Mouse (Mus musculus) embryonic facial prominence, embryonic 11.5 days (tissue): ENCODE measurements around the gene Prkca. TPM values are rescaled to one million over a fixed set of nuclear protein-coding genes. Genes with fewer than 3 reads are reported as not detected.

Source experiments
- ATAC-seq: fragments of 200-750 bp; cut with Nextera tagmentation; replicated peaks from 2 replicates; pipeline ENCODE4 v1.8.0; 2017; ENCODE audit warnings: low read depth; ENCODE audit not compliant: insufficient number of reproducible peaks, low FRiP score, low TSS enrichment
- DNase-seq: peaks from one replicate; pipeline ENCODE4 v3.0.0-alpha.2; 2015; ENCODE audit warnings: low spot score
- H3K27ac ChIP-seq: fragments of 300-500 bp; sonication (generic); replicated peaks from 2 replicates; pipeline ENCODE4 v1.5.1; 2014; ENCODE audit warnings: mild to moderate bottlenecking, low read depth, low read length, control low read depth
- H3K27me3 ChIP-seq: fragments of 300-500 bp; sonication (generic); 2 replicates; pipeline ENCODE4 v1.6.1; 2014; ENCODE audit warnings: mild to moderate bottlenecking, low read length, moderate library complexity, mixed read lengths; ENCODE audit not compliant: control insufficient read depth, insufficient read depth
- H3K36me3 ChIP-seq: fragments of 300-500 bp; sonication (generic); replicated peaks from 2 replicates; pipeline ENCODE4 v1.6.1; 2014; ENCODE audit warnings: low read depth, mild to moderate bottlenecking, low read length, moderate library complexity, mixed read lengths; ENCODE audit not compliant: control insufficient read depth, insufficient read depth
- H3K4me1 ChIP-seq: fragments of 300-500 bp; sonication (generic); 2 replicates; pipeline ENCODE4 v1.6.1; 2014; ENCODE audit warnings: low read length, mixed read lengths; ENCODE audit not compliant: control insufficient read depth, insufficient read depth
- H3K4me2 ChIP-seq: fragments of 300-500 bp; sonication (generic); 2 replicates; pipeline ENCODE4 v1.6.1; 2014; ENCODE audit warnings: low read depth, mild to moderate bottlenecking, control low read depth, low read length, moderate library complexity
- H3K4me3 ChIP-seq: fragments of 300-500 bp; sonication (generic); 2 replicates; pipeline ENCODE4 v1.5.1; 2014; ENCODE audit warnings: low read depth, low read length, control low read depth
- H3K9ac ChIP-seq: fragments of 300-500 bp; sonication (generic); replicated peaks from 2 replicates; pipeline ENCODE4 v1.6.1; 2014; ENCODE audit warnings: mild to moderate bottlenecking, control low read depth, low read length
- H3K9me3 ChIP-seq: fragments of 300-500 bp; sonication (generic); replicated peaks from 2 replicates; pipeline ENCODE4 v1.6.1; 2016; ENCODE audit warnings: mild to moderate bottlenecking, low read length, inconsistent platforms, mixed read lengths; ENCODE audit not compliant: control insufficient read depth
- WGBS: fragments of 180-500 bp; shearing (Covaris S2); extraction: QIAGEN DNeasy Blood & Tissue Kit; methylation state at CpG from one replicate; pipeline ENCODE4 v1.1.7; 2014; 5-methylcytosine and 5-hydroxymethylcytosine counted together
- polyA plus RNA-seq: library from polyadenylated mRNA; unstranded; fragments of >200 nt; fragmentation: Nextera tagmentation; extraction: Ambion mirVana; gene quantifications from 2 replicates; pipeline ENCODE4 v1.2.1, GENCODE M21; 2014

Prkca gene
- polyA plus RNA-seq, 1 experiment from 2014 or later, result 7.4 TPM

DNA sequence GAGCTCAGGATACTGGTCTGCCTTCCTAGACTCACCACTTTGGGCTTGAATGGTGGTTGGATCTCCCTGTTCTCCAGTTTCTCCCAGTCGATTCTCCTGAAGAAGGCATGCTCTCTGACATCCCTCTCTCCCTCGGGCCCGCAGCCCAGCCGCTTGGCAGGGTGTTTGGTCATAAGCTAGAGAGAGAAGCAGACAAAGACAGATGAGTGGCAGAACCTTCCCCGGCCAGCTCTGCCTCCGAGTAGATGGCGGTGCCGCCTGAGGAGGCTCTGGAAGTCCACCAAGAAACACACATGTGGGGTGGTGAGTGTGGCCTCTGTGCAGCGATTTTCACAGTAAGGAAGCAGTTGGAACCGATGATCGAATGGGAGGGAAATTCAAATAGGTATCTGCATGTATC is 392.3 kb downstream of the Prkca start:
- no peak for DNase-seq
- WGBS, result 90% methylated on average over 11 of the region's 11 CpGs
- H3K4me3 ChIP-seq, result no peak overlapping the region
- no peaks in the 10 kb centered on the region for H3K9me3 ChIP-seq
- no peaks in the 10 kb centered on the region for H3K27me3 ChIP-seq
- H3K27ac ChIP-seq, result no peak overlapping the region
- H3K9ac ChIP-seq, result no peak overlapping the region
- no peaks in the 10 kb centered on the region for H3K36me3 ChIP-seq
- no peak overlapping the region for H3K4me2 ChIP-seq
- ATAC-seq, result no peak
- H3K4me1 ChIP-seq, result no peaks in the 10 kb centered on the region

DNA sequence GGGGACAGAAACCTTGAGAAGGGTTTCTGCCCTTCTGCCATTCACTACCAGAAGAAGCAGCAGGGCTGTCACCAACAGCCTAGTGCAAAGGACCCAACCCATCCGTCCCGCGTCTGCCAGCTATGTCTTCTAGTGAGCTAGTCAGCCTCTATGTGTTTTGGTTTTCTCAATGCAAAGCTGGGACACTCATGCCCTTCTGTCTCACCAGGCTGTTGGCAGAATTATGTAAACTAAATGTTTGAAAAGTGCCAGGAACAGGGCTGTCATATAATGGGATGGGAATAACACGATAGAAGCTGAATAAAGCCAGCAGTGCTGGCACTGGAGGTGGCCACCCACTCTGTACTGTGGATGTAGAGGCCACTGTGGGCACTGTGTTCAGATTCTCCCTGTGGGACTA is 393.1 kb downstream of the Prkca start:
- no peaks in the 10 kb centered on the region for H3K36me3 ChIP-seq
- no peaks in the 10 kb centered on the region for H3K4me1 ChIP-seq
- no peaks in the 10 kb centered on the region for H3K27me3 ChIP-seq
- 90% methylated on average over 4 of the region's 4 CpGs for WGBS
- no peak for ATAC-seq
- no peak overlapping the region for H3K4me2 ChIP-seq
- no peak for DNase-seq
- no peaks in the 10 kb centered on the region for H3K9me3 ChIP-seq
- no peak overlapping the region for H3K27ac ChIP-seq
- H3K9ac ChIP-seq, result no peak overlapping the region
- H3K4me3 ChIP-seq, result no peak overlapping the region

DNA sequence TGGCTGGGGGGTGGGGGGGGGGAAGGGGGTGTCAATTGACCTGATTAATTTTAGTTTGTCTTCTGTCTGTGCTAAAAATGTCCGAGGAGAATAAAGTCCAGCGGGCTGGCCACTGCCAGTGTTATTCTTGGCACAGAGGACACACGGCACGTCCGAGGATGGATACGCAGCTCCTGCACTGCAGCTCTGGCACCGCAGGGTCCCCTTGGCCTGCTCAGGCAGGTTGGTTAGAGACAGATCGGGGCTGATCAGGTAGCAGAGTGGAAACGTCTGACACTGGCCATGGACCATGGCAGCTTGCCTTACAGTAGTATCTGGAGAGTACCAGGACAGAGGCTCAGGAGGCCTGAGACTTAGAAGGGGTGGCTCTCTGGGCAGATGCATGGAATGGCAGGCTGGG is 393.5 kb downstream of the Prkca start:
- no peak overlapping the region for H3K4me2 ChIP-seq
- no peaks in the 10 kb centered on the region for H3K4me1 ChIP-seq
- H3K27me3 ChIP-seq, result no peaks in the 10 kb centered on the region
- no peaks in the 10 kb centered on the region for H3K36me3 ChIP-seq
- H3K9me3 ChIP-seq, result no peaks in the 10 kb centered on the region
- H3K4me3 ChIP-seq, result no peak overlapping the region
- H3K9ac ChIP-seq, result no peak overlapping the region
- DNase-seq (no peak), ATAC-seq (no peak)
- WGBS, result 82% methylated on average over 9 of the region's 9 CpGs
- no peak overlapping the region for H3K27ac ChIP-seq

DNA sequence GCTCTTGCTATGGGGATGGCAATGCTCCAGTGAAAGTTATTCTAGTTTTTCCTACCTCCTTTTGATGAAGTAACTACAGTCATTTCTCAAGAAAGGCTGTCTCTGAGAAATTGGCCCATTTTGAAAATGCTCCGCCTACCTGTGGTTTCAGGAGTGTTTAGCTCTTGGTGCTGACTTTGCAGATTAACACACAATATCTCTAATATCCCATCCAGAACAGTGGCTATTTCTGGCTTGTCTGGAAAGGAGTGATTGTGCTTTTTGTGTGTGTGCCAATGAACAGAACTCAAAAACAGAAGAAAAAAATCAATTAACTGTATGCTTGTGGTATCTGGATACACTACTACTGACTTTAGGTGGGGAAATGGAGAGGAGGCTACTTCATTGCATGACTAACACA is 395.8 kb downstream of the Prkca start:
- WGBS, result 97% methylated on average over 1 of the region's 1 CpGs
- DNase-seq (no peak), ATAC-seq (no peak)
- Histone ChIP-seq H3K4me2 (no peak overlapping the region), H3K9ac (no peak overlapping the region), H3K36me3 (no peaks in the 10 kb centered on the region), H3K9me3 (no peaks in the 10 kb centered on the region), H3K4me3 (no peak overlapping the region), H3K27me3 (no peaks in the 10 kb centered on the region), H3K4me1 (no peaks in the 10 kb centered on the region), H3K27ac (no peak overlapping the region)

DNA sequence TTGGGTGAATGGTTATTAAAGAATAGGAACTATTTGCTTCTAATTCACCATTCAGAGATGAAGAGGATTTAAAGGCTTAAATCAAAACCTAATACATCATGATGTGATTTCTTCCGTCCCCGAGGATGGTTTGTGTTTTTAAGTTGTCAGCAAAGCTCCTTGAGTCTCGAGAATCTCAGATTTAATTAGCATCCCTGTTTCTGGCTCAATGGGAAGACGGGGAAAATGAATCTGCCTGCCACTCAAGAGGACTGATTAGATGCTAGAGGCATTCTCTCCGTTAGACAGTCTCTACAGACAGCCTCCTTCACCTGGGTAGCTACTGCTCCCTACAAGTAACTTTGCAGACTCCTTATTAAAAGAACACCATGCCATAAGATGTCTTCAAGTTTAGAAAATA is 396.9 kb downstream of the Prkca start:
- Histone ChIP-seq H3K4me1 (no peaks in the 10 kb centered on the region), H3K27ac (no peak overlapping the region), H3K9me3 (no peaks in the 10 kb centered on the region), H3K27me3 (no peaks in the 10 kb centered on the region), H3K36me3 (no peaks in the 10 kb centered on the region), H3K9ac (no peak overlapping the region), H3K4me3 (no peak overlapping the region), H3K4me2 (no peak overlapping the region)
- DNase-seq, result no peak
- ATAC-seq, result no peak
- 62% methylated on average over 5 of the region's 5 CpGs for WGBS

DNA sequence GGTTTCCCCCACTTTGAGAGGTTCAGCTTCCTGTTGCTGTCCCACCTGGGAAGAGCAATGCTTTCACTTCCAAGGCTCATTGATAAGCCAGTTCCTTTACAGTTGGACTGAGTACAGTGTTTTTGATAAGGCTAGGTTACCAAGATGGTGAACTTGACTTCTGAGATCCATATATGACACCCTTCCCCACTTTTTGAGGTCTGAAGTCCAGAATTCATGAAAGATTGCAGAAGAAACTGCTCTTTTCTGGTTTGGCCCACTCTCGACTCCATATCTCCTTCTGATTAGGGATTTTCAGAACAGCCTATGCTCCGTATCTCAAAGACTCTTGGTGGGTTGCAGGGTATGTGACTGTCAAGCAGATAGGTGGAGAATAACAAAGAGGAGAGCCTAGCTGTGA is 406.8 kb downstream of the Prkca start:
- no peaks in the 10 kb centered on the region for H3K9me3 ChIP-seq
- H3K4me2 ChIP-seq, result no peak overlapping the region
- H3K4me3 ChIP-seq, result no peak overlapping the region
- H3K4me1 ChIP-seq, result no peaks in the 10 kb centered on the region
- H3K9ac ChIP-seq, result no peak overlapping the region
- H3K27ac ChIP-seq, result no peak overlapping the region
- ATAC-seq (no peak), DNase-seq (no peak)
- no peaks in the 10 kb centered on the region for H3K27me3 ChIP-seq
- no peaks in the 10 kb centered on the region for H3K36me3 ChIP-seq
- 91% methylated on average over 2 of the region's 2 CpGs for WGBS

DNA sequence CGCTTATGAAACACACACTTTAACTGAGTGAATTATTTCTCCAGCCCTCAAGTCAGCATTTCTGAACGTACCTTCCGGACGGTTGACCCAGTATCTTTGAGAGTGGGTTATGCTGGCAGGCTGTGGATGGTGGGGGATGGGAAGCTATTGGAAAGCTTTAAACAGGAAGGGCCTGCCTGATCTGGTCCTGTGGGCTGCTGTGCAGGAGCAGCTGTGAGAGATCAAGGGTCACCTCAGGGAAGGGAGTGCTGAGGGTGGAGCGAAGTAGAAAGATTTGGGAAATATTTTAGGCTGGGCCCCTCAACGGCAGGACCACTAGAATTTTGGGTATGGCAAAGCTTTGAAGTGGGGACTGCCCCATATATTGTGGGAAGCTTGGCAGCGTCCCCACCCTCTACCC is 412.0 kb downstream of the Prkca start:
- Histone ChIP-seq H3K4me1 (no peaks in the 10 kb centered on the region), H3K36me3 (no peaks in the 10 kb centered on the region), H3K27me3 (no peaks in the 10 kb centered on the region), H3K4me2 (no peak overlapping the region), H3K27ac (no peak overlapping the region), H3K4me3 (no peak overlapping the region), H3K9ac (no peak overlapping the region), H3K9me3 (no peaks in the 10 kb centered on the region)
- ATAC-seq (no peak), DNase-seq (no peak)
- 68% methylated on average over 7 of the region's 7 CpGs for WGBS

DNA sequence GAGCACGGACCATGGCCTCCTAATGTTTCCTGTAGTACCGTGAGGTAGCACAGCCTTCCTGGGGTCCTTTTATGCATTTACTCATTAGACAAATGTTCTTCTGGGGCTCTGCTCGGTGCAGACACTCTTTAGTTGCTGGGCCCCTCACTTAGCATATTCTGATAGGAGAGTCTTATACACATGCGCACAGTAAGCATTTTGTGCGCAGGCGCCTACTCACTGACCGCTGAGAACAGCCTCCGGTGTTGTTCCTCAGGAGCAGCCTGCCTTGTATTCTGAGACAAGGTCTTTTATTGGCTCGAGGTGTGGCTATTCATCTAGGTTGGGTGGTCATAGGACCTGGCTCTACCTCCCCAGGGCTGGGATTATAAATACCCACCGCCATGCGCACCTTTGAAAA is 412.4 kb downstream of the Prkca start:
- WGBS, result 90% methylated on average over 11 of the region's 11 CpGs
- Histone ChIP-seq H3K36me3 (no peaks in the 10 kb centered on the region), H3K4me3 (no peak overlapping the region), H3K4me1 (no peaks in the 10 kb centered on the region), H3K9me3 (no peaks in the 10 kb centered on the region), H3K4me2 (no peak overlapping the region), H3K9ac (no peak overlapping the region), H3K27ac (no peak overlapping the region), H3K27me3 (no peaks in the 10 kb centered on the region)
- no peak for DNase-seq
- no peak for ATAC-seq

DNA sequence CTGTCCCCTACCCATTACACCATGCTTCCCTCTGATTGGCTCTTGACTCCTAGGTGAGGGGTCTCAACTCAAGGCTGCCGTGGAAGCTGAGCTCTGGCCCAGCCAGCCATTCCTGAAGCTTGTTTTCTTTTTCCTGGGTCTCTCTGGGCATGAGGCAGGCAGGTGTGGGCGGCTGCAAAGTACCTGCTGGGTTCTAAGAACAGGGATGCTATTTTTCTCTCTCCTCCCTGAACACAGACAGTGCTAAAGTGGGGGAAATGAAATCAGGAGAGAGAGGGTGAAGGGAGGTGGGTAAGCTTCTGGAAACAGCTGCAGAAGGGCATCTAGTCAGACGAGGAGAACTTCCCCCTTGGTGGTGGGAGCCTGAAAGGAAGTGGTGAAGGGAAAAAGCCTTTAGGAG is 414.0 kb downstream of the Prkca start:
- H3K27me3 ChIP-seq, result no peaks in the 10 kb centered on the region
- no peak for ATAC-seq

More for the DNA sequence above, 414.0 kb downstream of the Prkca start:
- Histone ChIP-seq H3K4me3 (no peak overlapping the region), H3K4me2 (no peak overlapping the region), H3K27ac (no peak overlapping the region), H3K36me3 (no peaks in the 10 kb centered on the region), H3K9me3 (no peaks in the 10 kb centered on the region), H3K4me1 (no peaks in the 10 kb centered on the region), H3K9ac (no peak overlapping the region)
- 46% methylated on average over 3 of the region's 3 CpGs for WGBS
- no peak for DNase-seq
